ENCODE assay signal across 11 mouse cellular contexts in genomic region chr9:66887960-66888610, GRCm38 (mm10). TPM values are rescaled to one million over a fixed set of nuclear protein-coding genes. Genes with fewer than 3 reads are reported as not detected.
DNase-seq lines count a peak whose midpoint lies in the region; ATAC-seq lines count a peak whose summit lies in the region.
"Had no signal": no experiment of that assay in that cellular context is flagged by ENCODE, and none has a peak within 500 bp of the region (broad histone marks: within the 10 kb centered on the region; RNA-seq: fewer than 3 reads in every experiment).

No protein-coding gene starts in this region.

- no peak overlapping the region for H3K4me2 ChIP-seq in lung, embryonic 16.5 days (ENCODE audit: low read depth, low read length)
- no peak overlapping the region for H3K4me2 ChIP-seq in embryonic facial prominence, embryonic 13.5 days
- no peak overlapping the region for H3K4me2 ChIP-seq in hindbrain, embryonic 16.5 days (ENCODE audit: low read length)
- H3K4me2 ChIP-seq in neural tube, embryonic 14.5 days (ENCODE audit: low read depth, low read length), result no peak overlapping the region
- H3K4me2 ChIP-seq: kidney, embryonic 15.5 days; limb, embryonic 15.5 days had no signal

- H3K27me3 ChIP-seq in lung, embryonic 16.5 days (ENCODE audit: control insufficient read depth, insufficient read depth, low read depth, low read length), result no peaks in the 10 kb centered on the region
- no peaks in the 10 kb centered on the region for H3K27me3 ChIP-seq in embryonic facial prominence, embryonic 13.5 days
- H3K27me3 ChIP-seq in hindbrain, embryonic 16.5 days (replicated peaks; ENCODE audit: control insufficient read depth, insufficient read depth, low read length), result no peaks in the 10 kb centered on the region
- H3K27me3 ChIP-seq in neural tube, embryonic 14.5 days (ENCODE audit: control insufficient read depth, insufficient read depth, low read length), result no peaks in the 10 kb centered on the region
- H3K27me3 ChIP-seq: kidney, embryonic 15.5 days; limb, embryonic 15.5 days had no signal

- no peaks in the 10 kb centered on the region for H3K9me3 ChIP-seq in lung, embryonic 16.5 days (ENCODE audit: control insufficient read depth, low read length)
- H3K9me3 ChIP-seq in embryonic facial prominence, embryonic 13.5 days, result no peaks in the 10 kb centered on the region
- H3K9me3 ChIP-seq in hindbrain, embryonic 16.5 days (ENCODE audit: control insufficient read depth, low read length), result no peaks in the 10 kb centered on the region
- no peaks in the 10 kb centered on the region for H3K9me3 ChIP-seq in neural tube, embryonic 14.5 days (ENCODE audit: control insufficient read depth, low read length)
- H3K9me3 ChIP-seq: limb, embryonic 15.5 days had no signal

- ATAC-seq in lung, embryonic 16.5 days (ENCODE audit: low read depth), result no peak
- no peak for ATAC-seq in embryonic facial prominence, embryonic 13.5 days (ENCODE audit: insufficient number of reproducible peaks, insufficient read depth, low FRiP score, low TSS enrichment, low read depth)
- peak; percentile 79 for ATAC-seq in hindbrain, embryonic 16.5 days
- ATAC-seq in neural tube, embryonic 14.5 days (ENCODE audit: low read depth), result no peak
- ATAC-seq in erythroblast, adult 5-6 weeks (replicated peaks; ENCODE audit: low FRiP score, poor library complexity, severe bottlenecking), result no peak

- H3K9ac ChIP-seq in lung, embryonic 16.5 days (ENCODE audit: low read length), result no peak overlapping the region
- no peak overlapping the region for H3K9ac ChIP-seq in embryonic facial prominence, embryonic 13.5 days
- H3K9ac ChIP-seq in hindbrain, embryonic 16.5 days (ENCODE audit: low read depth, low read length), result no peak overlapping the region
- no peak overlapping the region for H3K9ac ChIP-seq in neural tube, embryonic 14.5 days (replicated peaks; ENCODE audit: low read depth, low read length)
- H3K9ac ChIP-seq: kidney, embryonic 15.5 days; limb, embryonic 15.5 days had no signal

- H3K27ac ChIP-seq in lung, embryonic 16.5 days (ENCODE audit: low read length), result peak overlapping the region; percentile 35; the same call in 1 of the 2 replicates
- H3K27ac ChIP-seq in embryonic facial prominence, embryonic 13.5 days, result peak overlapping the region; percentile 24; the same call in 1 of the 2 replicates
- peak overlapping the region; percentile 69 for H3K27ac ChIP-seq in hindbrain, embryonic 16.5 days (ENCODE audit: low read depth, low read length)
- peak overlapping the region; percentile 41 for H3K27ac ChIP-seq in neural tube, embryonic 14.5 days (ENCODE audit: low read depth, low read length)
- H3K27ac ChIP-seq: kidney, embryonic 15.5 days; limb, embryonic 15.5 days had no signal

- no peaks in the 10 kb centered on the region for H3K36me3 ChIP-seq in lung, embryonic 16.5 days (ENCODE audit: control insufficient read depth, insufficient read depth, low read length)
- no peaks in the 10 kb centered on the region for H3K36me3 ChIP-seq in embryonic facial prominence, embryonic 13.5 days
- H3K36me3 ChIP-seq in hindbrain, embryonic 16.5 days (ENCODE audit: control insufficient read depth, insufficient read depth, low read length), result no peaks in the 10 kb centered on the region
- H3K36me3 ChIP-seq in neural tube, embryonic 14.5 days (ENCODE audit: control insufficient read depth, insufficient read depth, low read length), result no peaks in the 10 kb centered on the region
- H3K36me3 ChIP-seq: kidney, embryonic 15.5 days; limb, embryonic 15.5 days had no signal

- H3K4me1 ChIP-seq in lung, embryonic 16.5 days (replicated peaks; ENCODE audit: control insufficient read depth, insufficient read depth, low read length), result peaks cover 6% of the 10 kb centered on the region
- peaks cover 19% of the 10 kb centered on the region for H3K4me1 ChIP-seq in embryonic facial prominence, embryonic 13.5 days
- H3K4me1 ChIP-seq in hindbrain, embryonic 16.5 days (ENCODE audit: control insufficient read depth, insufficient read depth, low read depth, low read length), result peaks cover 9% of the 10 kb centered on the region
- H3K4me1 ChIP-seq in neural tube, embryonic 14.5 days (ENCODE audit: control insufficient read depth, insufficient read depth, low read length), result peaks cover 13% of the 10 kb centered on the region

- no peak for DNase-seq in lung, postnatal 10 days
- no peak for DNase-seq in left cerebral cortex, postnatal 14 days (ENCODE audit: low spot score in 2 of 2)
- DNase-seq in frontal cortex, adult 2 months (ENCODE audit: extremely low spot score in 1 of 2, low spot score in 1 of 2), result no peak
- DNase-seq: cerebellum, adult 18-20 months had no signal

- no peak overlapping the region for H3K4me3 ChIP-seq in lung, embryonic 16.5 days (ENCODE audit: low read length)
- no peak overlapping the region for H3K4me3 ChIP-seq in embryonic facial prominence, embryonic 13.5 days
- H3K4me3 ChIP-seq in hindbrain, embryonic 16.5 days (ENCODE audit: low read length), result no peak overlapping the region
- no peak overlapping the region for H3K4me3 ChIP-seq in neural tube, embryonic 14.5 days (ENCODE audit: low read depth, low read length)
- H3K4me3 ChIP-seq: kidney, embryonic 15.5 days; limb, embryonic 15.5 days had no signal

- intact Hi-C loops in left cerebral cortex, postnatal 14 days (cut with DNase I), result no loop called here

- 36% methylated on average over 6 of the region's 6 CpGs for WGBS in lung, embryonic 16.5 days
- WGBS in embryonic facial prominence, embryonic 13.5 days, result 35% methylated on average over 6 of the region's 6 CpGs
- WGBS in hindbrain, embryonic 16.5 days, result 24% methylated on average over 6 of the region's 6 CpGs
- WGBS in neural tube, embryonic 14.5 days, result 32% methylated on average over 6 of the region's 6 CpGs

RNA-seq across cellular contexts. Expression of gene Rab8b, which starts 31.4 kb away (rescaled TPM):
- polyA plus RNA-seq in lung, embryonic 16.5 days (2015; fragmentation: Nextera tagmentation; extraction: Ambion mirVana), result 28.8 and 30.4 TPM in 2 replicates
- 20.6 and 26.0 TPM in 2 replicates for polyA plus RNA-seq in embryonic facial prominence, embryonic 13.5 days (2015; fragmentation: Nextera tagmentation; extraction: Ambion mirVana)
- polyA plus RNA-seq in hindbrain, embryonic 16.5 days (2015; fragmentation: Nextera tagmentation; extraction: Ambion mirVana), result 36.2 and 40.4 TPM in 2 replicates
- 35.5 and 41.1 TPM in 2 replicates for polyA plus RNA-seq in neural tube, embryonic 14.5 days (2014; fragmentation: Nextera tagmentation; extraction: Ambion mirVana)
- total RNA-seq in erythroblast, adult 5-6 weeks (2015; ENCODE audit: low replicate concordance), result 41.3 and 62.1 TPM in 2 replicates
- total RNA-seq in erythroblast, adult 5-6 weeks (2017; ENCODE audit: low replicate concordance), result 99.4 and 106 TPM in 2 replicates
- 10 to 100 TPM; 23.4 to 24.4 TPM for total RNA-seq in left cerebral cortex, postnatal 14 days (2021)
- 17.8 and 19.4 TPM in 2 replicates for polyA plus RNA-seq in frontal cortex, adult 2 months (2012; rRNA removed)

RNA-seq across cellular contexts. Expression of gene Aph1c, which starts 53.6 kb away (rescaled TPM):
- 6.1 and 8.7 TPM in 2 replicates for polyA plus RNA-seq in lung, embryonic 16.5 days (2015; fragmentation: Nextera tagmentation; extraction: Ambion mirVana)
- polyA plus RNA-seq in embryonic facial prominence, embryonic 13.5 days (2015; fragmentation: Nextera tagmentation; extraction: Ambion mirVana), result 2.7 and 3.9 TPM in 2 replicates
- polyA plus RNA-seq in hindbrain, embryonic 16.5 days (2015; fragmentation: Nextera tagmentation; extraction: Ambion mirVana), result 5.0 and 5.2 TPM in 2 replicates
- 2.3 and 4.0 TPM in 2 replicates for polyA plus RNA-seq in neural tube, embryonic 14.5 days (2014; fragmentation: Nextera tagmentation; extraction: Ambion mirVana)
- total RNA-seq in erythroblast, adult 5-6 weeks (2015; ENCODE audit: low replicate concordance), result 3.3 and 5.6 TPM in 2 replicates
- total RNA-seq in erythroblast, adult 5-6 weeks (2017; ENCODE audit: low replicate concordance), result 0.84 and 3.2 TPM in 2 replicates
- total RNA-seq in left cerebral cortex, postnatal 14 days (2021), result 1 to 10 TPM; 4.6 to 5.0 TPM
- polyA plus RNA-seq in frontal cortex, adult 2 months (2012; rRNA removed), result 7.1 and 7.2 TPM in 2 replicates

RNA-seq across cellular contexts. Expression of gene Rps27l, which starts 57.8 kb away (rescaled TPM):
- 612 and 687 TPM in 2 replicates for polyA plus RNA-seq in lung, embryonic 16.5 days (2015; fragmentation: Nextera tagmentation; extraction: Ambion mirVana)
- polyA plus RNA-seq in embryonic facial prominence, embryonic 13.5 days (2015; fragmentation: Nextera tagmentation; extraction: Ambion mirVana), result 725 and 760 TPM in 2 replicates
- 204 and 212 TPM in 2 replicates for polyA plus RNA-seq in hindbrain, embryonic 16.5 days (2015; fragmentation: Nextera tagmentation; extraction: Ambion mirVana)
- 188 and 216 TPM in 2 replicates for polyA plus RNA-seq in neural tube, embryonic 14.5 days (2014; fragmentation: Nextera tagmentation; extraction: Ambion mirVana)
- 102 and 125 TPM in 2 replicates for total RNA-seq in erythroblast, adult 5-6 weeks (2015; ENCODE audit: low replicate concordance)
- 23.7 and 43.2 TPM in 2 replicates for total RNA-seq in erythroblast, adult 5-6 weeks (2017; ENCODE audit: low replicate concordance)
- total RNA-seq in left cerebral cortex, postnatal 14 days (2021), result 10 to 100 TPM; 41.6 to 43.1 TPM
- polyA plus RNA-seq in frontal cortex, adult 2 months (2012; rRNA removed), result 54.6 and 58.6 TPM in 2 replicates
